Mouse (Mus musculus) stomach, postnatal 0 days (tissue): ENCODE results near the gene Map3k20. TPM values are rescaled to one million over a fixed set of nuclear protein-coding genes. Genes with fewer than 3 reads are reported as not detected.

Source experiments
- ATAC-seq: fragments of 200-750 bp; cut with Nextera tagmentation; 2 replicates; pipeline ENCODE4 v1.8.0; 2017; ENCODE audit not compliant: low FRiP score, low TSS enrichment
- DNase-seq: peaks from one replicate; pipeline ENCODE4 v3.0.0-alpha.2; 2016; ENCODE audit warnings: low spot score
- H3K27ac ChIP-seq: fragments of 300-500 bp; sonication (generic); replicated peaks from 2 replicates; pipeline ENCODE4 v1.5.1; 2014; ENCODE audit warnings: mild to moderate bottlenecking, control low read depth
- H3K27me3 ChIP-seq: fragments of 300-500 bp; sonication (generic); 2 replicates; pipeline ENCODE4 v1.6.1; 2014; ENCODE audit warnings: low read length; ENCODE audit not compliant: control insufficient read depth, insufficient read depth
- H3K36me3 ChIP-seq: fragments of 300-500 bp; sonication (generic); 2 replicates; pipeline ENCODE4 v1.6.1; 2014; ENCODE audit warnings: low read length, mixed read lengths; ENCODE audit not compliant: control insufficient read depth, insufficient read depth
- H3K4me1 ChIP-seq: fragments of 300-500 bp; sonication (generic); replicated peaks from 2 replicates; pipeline ENCODE4 v1.6.1; 2014; ENCODE audit warnings: antibody characterized with exemption; ENCODE audit not compliant: control insufficient read depth, insufficient read depth
- H3K4me2 ChIP-seq: fragments of 300-500 bp; sonication (generic); replicated peaks from 2 replicates; pipeline ENCODE4 v1.6.1; 2014; ENCODE audit warnings: low read depth, mild to moderate bottlenecking, control low read depth, moderate library complexity
- H3K4me3 ChIP-seq: fragments of 300-500 bp; sonication (generic); 2 replicates; pipeline ENCODE4 v1.5.1; 2014; ENCODE audit warnings: low read depth, low read length, control low read depth
- H3K9ac ChIP-seq: fragments of 300-500 bp; sonication (generic); 2 replicates; pipeline ENCODE4 v1.6.1; 2014; ENCODE audit warnings: mild to moderate bottlenecking, low read length, control low read depth, mixed read lengths
- H3K9me3 ChIP-seq: fragments of 300-500 bp; sonication (generic); 2 replicates; pipeline ENCODE4 v1.6.1; 2016; ENCODE audit warnings: low read length; ENCODE audit not compliant: control insufficient read depth
- CTCF ChIP-seq: IDR thresholded peaks from 2 replicates; pipeline ENCODE4 v1.5.1; 2016; ENCODE audit warnings: antibody characterized with exemption, low read depth, mild to moderate bottlenecking, moderate library complexity
- EP300 ChIP-seq: optimal IDR thresholded peaks from 2 replicates; pipeline ENCODE3; 2016; ENCODE audit warnings: antibody characterized with exemption
- WGBS: fragments of 180-500 bp; shearing (Covaris S2); extraction: QIAGEN DNeasy Blood & Tissue Kit; methylation state at CpG from one replicate; pipeline ENCODE4 v1.1.7; 2014; 5-methylcytosine and 5-hydroxymethylcytosine counted together
- polyA plus RNA-seq: library from polyadenylated mRNA; unstranded; fragments of >200 nt; fragmentation: Nextera tagmentation; extraction: Ambion mirVana; gene quantifications from 2 replicates; pipeline ENCODE4 v1.2.1, GENCODE M21; 2015

Map3k20 gene
- polyA plus RNA-seq, 1 experiment from 2014 or later: 17.0 TPM

GRCm38 (mm10) chr2:72284689-72285088, 748 bp upstream of the Map3k20 start:
- Histone ChIP-seq H3K27me3 (no peaks in the 10 kb centered on the region), H3K9me3 (no peaks in the 10 kb centered on the region), H3K4me1 (0 out of 2 replicates have a peak, but pooled peaks cover 5% of the 10 kb centered on the region), H3K9ac (no peak overlapping the region), H3K27ac (no peak overlapping the region), H3K4me3 (no peak overlapping the region), H3K4me2 (no peak overlapping the region), H3K36me3 (no peaks in the 10 kb centered on the region)
- no peak for DNase-seq
- no peak for TF ChIP-seq CTCF
- no peak for TF ChIP-seq EP300
- WGBS: 75% methylated on average over 7 of the region's 7 CpGs
- ATAC-seq: no peak

- WGBS: 1% methylated on average over 58 of the region's 60 CpGs
- ATAC-seq (peak; percentile 76), DNase-seq (peak; percentile 58)
- peak overlapping the region; percentile 91 for H3K27ac ChIP-seq
- peak overlapping the region; percentile 95 for H3K4me3 ChIP-seq
- H3K9ac ChIP-seq: peak overlapping the region; percentile 99
- H3K4me1 ChIP-seq: 0 out of 2 replicates have a peak, but pooled peaks cover 5% of the 10 kb centered on the region
- H3K36me3 ChIP-seq: no peaks in the 10 kb centered on the region
- H3K27me3 ChIP-seq: no peaks in the 10 kb centered on the region
- peak overlapping the region; percentile 74 for H3K4me2 ChIP-seq
- no peaks in the 10 kb centered on the region for H3K9me3 ChIP-seq
- TF ChIP-seq CTCF (no peak), EP300 (no peak)
These were observed 638 bp downstream of the Map3k20 start for GRCm38 (mm10) chr2:72285888-72286661.

GRCm38 (mm10) chr2:72287142-72287541, 1.7 kb downstream of the Map3k20 start:
- no peaks in the 10 kb centered on the region for H3K9me3 ChIP-seq
- no peak for TF ChIP-seq CTCF
- TF ChIP-seq EP300: no peak
- H3K4me2 ChIP-seq: peak overlapping the region; percentile 47
- H3K4me3 ChIP-seq: peak overlapping the region; percentile 17; the same call in 1 of the 2 replicates
- 0 out of 2 replicates have a peak overlapping the region, but pooled peaks have one; percentile 19 for H3K9ac ChIP-seq
- WGBS: 23% methylated on average over 4 of the region's 4 CpGs
- peak overlapping the region; percentile 71 for H3K27ac ChIP-seq
- H3K27me3 ChIP-seq: no peaks in the 10 kb centered on the region
- ATAC-seq (0 out of 2 replicates have a peak, but pooled peaks have one; percentile 28), DNase-seq (peak; percentile 46)
- H3K36me3 ChIP-seq: no peaks in the 10 kb centered on the region
- 0 out of 2 replicates have a peak, but pooled peaks cover 5% of the 10 kb centered on the region for H3K4me1 ChIP-seq

- no peak overlapping the region for H3K27ac ChIP-seq
- ATAC-seq (no peak), DNase-seq (no peak)
- H3K27me3 ChIP-seq: no peaks in the 10 kb centered on the region
- no peaks in the 10 kb centered on the region for H3K9me3 ChIP-seq
- TF ChIP-seq EP300 (no peak), CTCF (no peak)
- no peaks in the 10 kb centered on the region for H3K36me3 ChIP-seq
- no peak overlapping the region for H3K9ac ChIP-seq
- 0 out of 2 replicates have a peak, but pooled peaks cover 5% of the 10 kb centered on the region for H3K4me1 ChIP-seq
- 65% methylated on average over 11 of the region's 11 CpGs for WGBS
- H3K4me3 ChIP-seq: no peak overlapping the region
- no peak overlapping the region for H3K4me2 ChIP-seq
These were observed 3.6 kb downstream of the Map3k20 start for GRCm38 (mm10) chr2:72288932-72289534.

GRCm38 (mm10) chr2:72291103-72291502, 5.7 kb downstream of the Map3k20 start:
- ATAC-seq (no peak), DNase-seq (no peak)
- H3K27ac ChIP-seq: no peak overlapping the region
- H3K27me3 ChIP-seq: no peaks in the 10 kb centered on the region
- no peak overlapping the region for H3K9ac ChIP-seq
- H3K9me3 ChIP-seq: no peaks in the 10 kb centered on the region
- TF ChIP-seq EP300 (no peak), CTCF (no peak)
- no peak overlapping the region for H3K4me2 ChIP-seq
- 0 out of 2 replicates have a peak, but pooled peaks cover 5% of the 10 kb centered on the region for H3K4me1 ChIP-seq
- H3K36me3 ChIP-seq: no peaks in the 10 kb centered on the region
- 89% methylated on average over 1 of the region's 1 CpGs for WGBS
- H3K4me3 ChIP-seq: no peak overlapping the region
